Mouse (Mus musculus): Measurements from ENCODE around the gene Mtrex.

Mtrex gene

GRCm38 (mm10) chr13:112823236-112823910 is 103.8 kb downstream of the Mtrex start:
- no peak for DNase-seq

- DNase-seq, result no peak
Observed at GRCm38 (mm10) chr13:112822413-112822812, 104.8 kb downstream of the Mtrex start.

GRCm38 (mm10) chr13:112818125-112818524 is 109.1 kb downstream of the Mtrex start:
- no peak for DNase-seq
